Mouse (Mus musculus) kidney, embryonic 16.5 days (tissue): Measurements from ENCODE around the gene Ikbkg. TPM values are rescaled to one million over a fixed set of nuclear protein-coding genes. Genes with fewer than 3 reads are reported as not detected.
"Not testable (repeated sequence)": the region's sequence is repeated elsewhere in the genome, so short reads cannot be mapped to it uniquely, and the experiment has no call there.

Source experiments
- ATAC-seq: fragments of 200-750 bp; cut with Nextera tagmentation; 2 replicates; pipeline ENCODE4 v1.8.0; 2017; ENCODE audit warnings: moderate TSS enrichment; ENCODE audit not compliant: low FRiP score, low TSS enrichment
- H3K27ac ChIP-seq: fragments of 300-500 bp; sonication (generic); 2 replicates; pipeline ENCODE4 v1.5.1; 2014; ENCODE audit warnings: low read length
- H3K27me3 ChIP-seq: fragments of 300-500 bp; sonication (generic); 2 replicates; pipeline ENCODE4 v1.6.1; 2014; ENCODE audit warnings: low read length, control low read depth, mixed read lengths; ENCODE audit not compliant: insufficient read depth
- H3K36me3 ChIP-seq: fragments of 300-500 bp; sonication (generic); 2 replicates; pipeline ENCODE4 v1.6.1; 2014; ENCODE audit warnings: low read length, control low read depth, mixed read lengths; ENCODE audit not compliant: insufficient read depth
- H3K4me1 ChIP-seq: fragments of 300-500 bp; sonication (generic); 2 replicates; pipeline ENCODE4 v1.6.1; 2014; ENCODE audit warnings: low read length, control low read depth, mixed read lengths; ENCODE audit not compliant: insufficient read depth
- H3K4me2 ChIP-seq: fragments of 300-500 bp; sonication (generic); replicated peaks from 2 replicates; pipeline ENCODE4 v1.6.1; 2014; ENCODE audit warnings: low read depth, low read length
- H3K4me3 ChIP-seq: fragments of 300-500 bp; sonication (generic); 2 replicates; pipeline ENCODE4 v1.5.1; 2014; ENCODE audit warnings: mild to moderate bottlenecking, low read length
- H3K9ac ChIP-seq: fragments of 300-500 bp; sonication (generic); replicated peaks from 2 replicates; pipeline ENCODE4 v1.6.1; 2014; ENCODE audit warnings: low read length
- H3K9me3 ChIP-seq: fragments of 300-500 bp; sonication (generic); 2 replicates; pipeline ENCODE4 v1.6.1; 2016; ENCODE audit warnings: low read length, control low read depth
- WGBS: fragments of 180-500 bp; shearing (Covaris S2); extraction: QIAGEN DNeasy Blood & Tissue Kit; methylation state at CpG from one replicate; pipeline ENCODE4 v1.1.7; 2014; 5-methylcytosine and 5-hydroxymethylcytosine counted together
- polyA plus RNA-seq: library from polyadenylated mRNA; unstranded; fragments of >200 nt; fragmentation: Nextera tagmentation; extraction: Ambion mirVana; gene quantifications from 2 replicates; pipeline ENCODE4 v1.2.1, GENCODE M21; 2015

Gene Ikbkg
- 22.7 and 23.2 TPM in 2 replicates for polyA plus RNA-seq

DNA sequence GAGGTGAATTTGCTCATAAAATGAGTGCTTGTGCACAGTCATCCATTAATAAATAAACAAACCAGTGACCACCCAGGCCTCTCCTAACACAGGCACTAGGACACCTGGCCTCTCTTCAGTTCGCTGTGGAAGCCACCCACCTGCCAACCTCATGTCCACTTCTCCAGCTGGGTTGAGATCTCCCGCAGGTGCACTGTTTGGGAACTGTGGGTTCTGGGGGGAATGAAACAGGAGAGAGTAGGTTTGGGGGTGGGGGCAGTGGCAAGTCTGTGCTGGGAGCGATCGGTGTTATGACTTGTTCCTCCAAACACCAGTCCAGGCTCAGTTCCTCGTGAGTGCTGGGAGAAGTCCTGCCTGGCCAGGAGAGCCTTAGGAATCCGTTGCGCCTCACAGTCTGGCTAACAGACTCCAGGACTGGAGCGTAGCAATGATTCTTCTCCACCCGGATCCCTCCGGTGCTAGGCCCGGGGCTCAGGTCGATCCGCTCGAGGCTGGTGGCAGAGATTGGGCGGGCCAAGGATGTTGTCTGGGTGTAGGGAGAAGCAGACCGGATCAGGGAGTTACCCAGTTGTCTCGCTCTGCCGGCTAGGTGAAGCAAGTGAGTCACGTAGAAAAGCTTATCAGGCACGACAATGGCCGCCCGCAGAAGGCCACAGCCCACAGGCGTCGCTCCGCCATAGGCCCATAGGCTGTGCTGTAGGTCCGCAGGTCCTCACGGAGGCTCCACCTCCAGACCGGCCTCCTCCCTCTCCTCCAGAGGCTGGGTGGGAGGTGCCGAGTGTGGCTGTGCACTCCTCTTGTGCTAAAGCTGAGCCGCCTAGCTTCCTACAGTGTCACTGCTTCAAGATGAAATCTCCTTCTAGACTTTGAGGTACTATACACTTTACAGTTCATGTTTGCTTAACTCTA, at the start of gene Ikbkg, which contains the start of gene Fam3a:
Gene Ikbkg, plus strand, starts transcription at position 756 of the 909 bp plus-strand sequence.
Gene Fam3a, minus strand, starts transcription at position 738 of the 909 bp plus-strand sequence.
- Histone ChIP-seq H3K36me3 (no peaks in the 10 kb centered on the region), H3K4me3 (peak within 1 kb of the TSS; percentile 59), H3K9ac (peak within 1 kb of the TSS; percentile 80), H3K9me3 (no peaks in the 10 kb centered on the region), H3K4me1 (0 out of 2 replicates have a peak, but pooled peaks cover 6% of the 10 kb centered on the region), H3K4me2 (peak within 1 kb of the TSS; percentile 65), H3K27me3 (no peaks in the 10 kb centered on the region), H3K27ac (peak within 1 kb of the TSS; percentile 92)
- peak; percentile 100 for ATAC-seq
- 23% methylated on average over 30 of the region's 30 CpGs for WGBS

DNA sequence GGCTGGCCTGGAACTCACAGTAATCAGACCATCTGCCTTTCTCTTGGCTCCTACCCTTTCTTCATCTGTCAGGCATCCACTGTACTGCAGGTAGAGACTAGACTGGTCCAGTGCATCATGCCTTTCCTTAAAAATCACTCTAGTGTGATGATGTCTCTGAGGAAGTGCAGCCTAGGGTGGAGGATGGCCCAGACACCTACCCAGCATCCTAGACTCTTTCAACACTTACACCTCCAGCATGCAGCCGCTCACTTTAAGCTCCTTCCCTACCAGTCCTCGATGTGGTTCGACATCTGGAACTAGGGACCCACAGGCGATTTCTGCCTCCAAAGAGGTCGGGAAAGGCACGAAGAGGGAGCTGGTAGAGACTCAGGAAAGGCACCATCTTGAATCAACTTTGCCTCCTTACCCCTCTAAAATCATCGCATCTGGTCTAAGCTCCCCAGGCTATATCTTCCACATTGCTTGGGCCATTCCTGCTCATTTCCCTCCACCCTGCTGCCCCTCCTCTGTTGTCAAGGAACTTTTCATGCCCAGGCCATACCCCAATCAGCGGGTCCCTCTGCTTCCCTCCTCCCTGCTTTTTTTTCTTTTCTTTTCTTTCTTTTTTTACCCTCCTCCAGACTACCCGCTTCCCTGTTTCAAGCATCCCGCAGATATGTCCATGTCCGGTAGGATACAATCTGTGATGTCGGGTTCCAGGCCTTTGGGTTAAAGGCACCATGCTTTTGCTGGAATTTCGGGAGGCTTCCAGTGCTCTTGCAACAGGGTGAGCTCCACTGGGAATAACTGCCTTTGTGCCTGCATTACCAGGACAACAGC, 40.2 kb upstream of the Ikbkg start:
- Histone ChIP-seq H3K27me3 (no peaks in the 10 kb centered on the region), H3K4me1 (0 out of 2 replicates have a peak, but pooled peaks cover 5% of the 10 kb centered on the region), H3K9me3 (no peaks in the 10 kb centered on the region), H3K36me3 (no peaks in the 10 kb centered on the region), H3K4me3 (peak overlapping the region; percentile 59), H3K27ac (peak overlapping the region; percentile 56; the same call in 1 of the 2 replicates), H3K4me2 (peak overlapping the region; percentile 51), H3K9ac (peak overlapping the region; percentile 69)
- peak; percentile 61 for ATAC-seq
- WGBS, result 25% methylated on average over 13 of the region's 13 CpGs

DNA sequence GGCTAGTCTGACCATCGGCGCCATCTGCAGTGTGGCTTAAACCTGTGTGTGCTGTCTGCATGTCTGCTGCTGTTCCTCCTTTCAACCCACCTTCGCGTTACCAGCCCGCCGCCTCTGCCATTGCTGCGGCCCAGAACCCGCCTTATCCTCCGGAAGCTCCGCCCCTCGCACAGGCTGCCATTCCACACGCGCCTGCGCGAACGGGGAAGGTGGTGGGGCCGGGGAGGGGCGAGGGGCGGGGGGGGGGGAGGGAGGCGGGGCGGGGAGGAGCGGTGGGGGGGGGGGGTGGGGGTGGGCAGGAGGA, 39.7 kb upstream of the Ikbkg start, which contains the start of gene Lage3:
Gene Lage3, minus strand, starts transcription at position 152 of the 304 bp plus-strand sequence.
- ATAC-seq, result peak; percentile 89
- Histone ChIP-seq H3K9ac (peak within 1 kb of the TSS; percentile 69), H3K36me3 (no peaks in the 10 kb centered on the region), H3K4me2 (peak within 1 kb of the TSS; percentile 51), H3K27me3 (no peaks in the 10 kb centered on the region), H3K4me3 (peak within 1 kb of the TSS; percentile 59), H3K27ac (peak within 1 kb of the TSS; percentile 56; the same call in 1 of the 2 replicates), H3K9me3 (no peaks in the 10 kb centered on the region), H3K4me1 (0 out of 2 replicates have a peak, but pooled peaks cover 5% of the 10 kb centered on the region)
- WGBS, result 19% methylated on average over 11 of the region's 22 CpGs

DNA sequence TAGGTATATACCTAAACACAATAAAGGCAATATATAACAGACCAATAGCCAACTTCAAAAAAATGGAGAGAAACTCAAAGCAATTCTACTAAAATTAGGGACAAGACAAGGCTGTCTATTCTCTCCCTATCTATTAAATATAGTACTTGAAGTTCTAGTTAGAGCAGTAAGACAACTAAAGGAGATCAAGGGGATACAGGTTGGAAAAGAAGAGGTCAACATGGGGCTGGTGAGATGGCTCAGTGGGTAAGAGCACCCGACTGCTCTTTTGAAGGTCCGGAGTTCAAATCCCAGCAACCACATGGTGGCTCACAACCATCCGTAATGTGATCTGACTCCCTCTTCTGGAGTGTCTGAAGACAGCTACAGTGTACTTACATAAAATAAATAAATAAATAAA, 36.0 kb upstream of the Ikbkg start:
- H3K4me3 ChIP-seq, H3K4me1 ChIP-seq, H3K27me3 ChIP-seq, ATAC-seq, H3K36me3 ChIP-seq, H3K4me2 ChIP-seq, H3K9me3 ChIP-seq, H3K27ac ChIP-seq, H3K9ac ChIP-seq: not testable (repeated sequence)
- WGBS, result 85% methylated on average over 2 of the region's 3 CpGs

DNA sequence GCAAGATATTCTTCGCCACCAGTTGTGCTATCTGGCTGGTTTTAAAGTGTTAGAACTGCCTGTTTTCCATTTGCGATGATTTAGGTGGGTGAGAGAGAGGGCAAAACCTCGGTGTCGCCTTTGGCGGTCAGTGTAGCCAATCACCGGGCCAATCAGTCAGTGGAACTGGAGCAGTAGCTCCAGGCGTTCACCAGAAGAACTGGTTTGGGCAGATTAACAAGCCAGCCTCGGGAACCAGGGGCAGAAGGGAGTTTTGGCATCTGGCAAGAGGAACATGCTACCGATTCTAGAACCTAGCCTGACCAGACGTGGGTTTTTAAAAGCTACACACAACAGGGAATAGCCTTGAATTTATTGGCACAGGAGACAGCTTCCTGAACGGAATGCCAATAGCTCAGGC, 33.9 kb upstream of the Ikbkg start:
- 37% methylated on average over 11 of the region's 11 CpGs for WGBS
- no peaks in the 10 kb centered on the region for H3K27me3 ChIP-seq
- no peak overlapping the region for H3K4me2 ChIP-seq
- H3K36me3 ChIP-seq, result no peaks in the 10 kb centered on the region
- H3K4me3 ChIP-seq, result no peak overlapping the region
- no peaks in the 10 kb centered on the region for H3K4me1 ChIP-seq
- H3K9ac ChIP-seq, result no peak overlapping the region
- no peak overlapping the region for H3K27ac ChIP-seq
- ATAC-seq, result no peak
- H3K9me3 ChIP-seq, result no peaks in the 10 kb centered on the region

DNA sequence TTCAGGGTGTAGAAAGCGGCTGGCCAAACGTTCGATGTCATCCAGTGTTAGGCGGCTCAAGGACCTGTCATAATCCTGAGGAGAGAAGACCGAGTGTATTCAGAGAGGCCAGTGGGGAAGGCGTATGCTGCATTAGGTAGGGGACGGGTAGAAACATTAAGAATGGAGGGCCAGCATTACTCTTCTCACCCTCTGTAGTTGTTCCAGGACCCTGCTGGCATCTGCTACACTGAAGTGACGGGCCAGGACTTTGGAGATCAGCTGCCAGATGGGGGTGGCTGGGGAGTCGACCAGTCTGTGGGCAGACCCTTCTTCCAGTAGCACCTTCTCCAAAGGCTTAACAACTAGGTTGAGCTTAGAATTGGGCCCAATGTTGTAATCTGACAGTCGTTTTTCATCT, 25.6 kb upstream of the Ikbkg start:
- 65% methylated on average over 10 of the region's 10 CpGs for WGBS
- H3K27me3 ChIP-seq, result no peaks in the 10 kb centered on the region; the same call in 1 of the 2 replicates
- H3K9ac ChIP-seq, result peak overlapping the region; percentile 85
- ATAC-seq, result no peak
- peak overlapping the region; percentile 64 for H3K4me2 ChIP-seq
- H3K27ac ChIP-seq, result peak overlapping the region; percentile 79
- peak overlapping the region; percentile 65 for H3K4me3 ChIP-seq
- peaks cover 4% of the 10 kb centered on the region; the same call in 1 of the 2 replicates for H3K4me1 ChIP-seq
- 0 out of 2 replicates have a peak, but pooled peaks cover 9% of the 10 kb centered on the region for H3K36me3 ChIP-seq
- no peaks in the 10 kb centered on the region for H3K9me3 ChIP-seq

DNA sequence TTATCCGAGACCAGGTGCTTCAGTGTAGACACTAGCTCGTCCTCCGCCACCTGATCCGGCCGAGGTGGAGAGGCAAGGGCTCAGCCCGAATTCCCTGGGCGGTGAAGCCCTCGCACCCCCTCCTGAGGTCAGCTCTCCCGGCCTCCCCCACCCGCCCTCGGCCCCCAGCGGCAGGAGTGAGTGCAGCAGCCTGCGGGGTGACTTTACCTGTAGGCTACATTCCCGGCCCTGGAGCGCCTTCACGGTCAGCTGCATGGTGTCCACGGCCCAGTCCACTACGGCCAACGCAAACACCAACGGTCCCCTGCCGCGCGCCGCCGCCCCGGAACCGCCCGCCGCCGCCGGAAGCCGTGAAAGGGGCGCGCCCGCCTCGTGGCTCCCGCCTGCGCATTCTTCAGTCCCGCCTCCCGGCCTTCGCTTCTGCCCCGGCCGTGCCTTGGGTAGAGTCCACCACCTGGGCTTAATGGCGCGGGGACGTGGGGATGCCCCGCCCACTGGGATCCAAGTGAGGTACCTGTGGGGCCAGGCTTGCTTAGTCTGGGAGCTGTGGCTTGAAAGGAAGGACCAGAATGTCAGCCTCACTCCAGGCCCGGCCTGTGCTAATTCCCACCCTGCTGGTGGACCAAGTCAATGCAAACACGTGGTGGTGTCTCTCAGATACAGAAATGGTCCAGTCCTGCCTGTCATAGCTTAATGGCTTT, 24.7 kb upstream of the Ikbkg start:
- Histone ChIP-seq H3K9me3 (no peaks in the 10 kb centered on the region), H3K4me1 (peaks cover 4% of the 10 kb centered on the region; the same call in 1 of the 2 replicates), H3K27ac (peak overlapping the region; percentile 79), H3K36me3 (0 out of 2 replicates have a peak, but pooled peaks cover 9% of the 10 kb centered on the region), H3K4me2 (peak overlapping the region; percentile 64), H3K27me3 (no peaks in the 10 kb centered on the region; the same call in 1 of the 2 replicates), H3K9ac (peak overlapping the region; percentile 85), H3K4me3 (peak overlapping the region; percentile 65)
- WGBS, result 28% methylated on average over 35 of the region's 49 CpGs
- ATAC-seq, result peak; percentile 90

DNA sequence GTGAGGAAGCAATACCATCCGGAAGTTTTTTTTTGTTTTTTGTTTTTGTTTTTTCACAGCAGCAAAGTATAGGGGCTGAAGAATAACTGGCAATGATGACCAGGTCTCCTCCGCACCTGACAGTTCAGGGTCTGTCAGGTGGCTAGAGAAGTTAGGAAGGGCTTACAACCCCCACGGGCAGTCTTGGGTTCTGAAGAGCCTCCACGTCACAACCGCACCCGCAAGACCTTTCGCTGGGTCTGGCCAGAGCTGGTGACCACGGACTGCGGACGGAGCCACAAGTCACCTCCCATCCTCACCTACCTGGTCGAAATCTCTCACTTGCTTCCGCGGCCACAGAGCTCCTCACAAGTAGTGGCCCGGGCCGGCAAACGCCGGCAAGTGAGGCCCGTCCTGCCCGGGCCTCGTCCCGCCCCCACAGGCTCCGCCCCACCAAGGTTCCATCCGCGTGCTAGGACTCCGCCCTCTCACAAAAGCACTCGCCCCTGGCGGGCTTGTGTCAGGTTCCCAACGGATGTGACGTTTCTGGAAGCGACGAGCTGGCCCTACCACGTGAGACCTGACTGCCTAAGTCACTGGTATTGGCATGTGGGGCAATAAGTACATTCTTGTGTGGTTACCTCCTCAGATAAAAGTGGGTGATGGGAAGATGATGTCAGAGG, 20.1 kb upstream of the Ikbkg start, which contains the start of the genes Ubl4a and Slc10a3:
Gene Ubl4a, minus strand, starts transcription at position 331 of the 662 bp plus-strand sequence.
Gene Slc10a3, minus strand, starts transcription at position 462 of the 662 bp plus-strand sequence.
- Histone ChIP-seq H3K9me3 (no peaks in the 10 kb centered on the region), H3K36me3 (0 out of 2 replicates have a peak, but pooled peaks cover 5% of the 10 kb centered on the region), H3K4me2 (peak within 1 kb of the TSS; percentile 64), H3K27ac (no peak within 1 kb of the TSS), H3K4me3 (peak within 1 kb of the TSS; percentile 56), H3K9ac (peak within 1 kb of the TSS; percentile 64), H3K27me3 (no peaks in the 10 kb centered on the region), H3K4me1 (no peaks in the 10 kb centered on the region)
- 28% methylated on average over 31 of the region's 32 CpGs for WGBS
- ATAC-seq, result peak; percentile 90
